Mouse (Mus musculus) inflammation-experienced regulatory T-cells, adult 6 months (primary cell): ENCODE results near the gene Eml2. TPM values are rescaled to one million over a fixed set of nuclear protein-coding genes. Genes with fewer than 3 reads are reported as not detected.

Source experiments
- ATAC-seq: one replicate; pipeline ENCODE4 v1.8.0; 2017
- polyA plus RNA-seq, 3 experiments: library from polyadenylated mRNA; unstranded; fragments of 100-300 nt; shearing (Covaris generic); gene quantifications; one replicate each; pipeline ENCODE4 v1.2.1; 2017

The Eml2 gene
- polyA plus RNA-seq, 3 experiments from 2014 or later, result 10.2 to 16.5 (median 16.5) TPM

DNA sequence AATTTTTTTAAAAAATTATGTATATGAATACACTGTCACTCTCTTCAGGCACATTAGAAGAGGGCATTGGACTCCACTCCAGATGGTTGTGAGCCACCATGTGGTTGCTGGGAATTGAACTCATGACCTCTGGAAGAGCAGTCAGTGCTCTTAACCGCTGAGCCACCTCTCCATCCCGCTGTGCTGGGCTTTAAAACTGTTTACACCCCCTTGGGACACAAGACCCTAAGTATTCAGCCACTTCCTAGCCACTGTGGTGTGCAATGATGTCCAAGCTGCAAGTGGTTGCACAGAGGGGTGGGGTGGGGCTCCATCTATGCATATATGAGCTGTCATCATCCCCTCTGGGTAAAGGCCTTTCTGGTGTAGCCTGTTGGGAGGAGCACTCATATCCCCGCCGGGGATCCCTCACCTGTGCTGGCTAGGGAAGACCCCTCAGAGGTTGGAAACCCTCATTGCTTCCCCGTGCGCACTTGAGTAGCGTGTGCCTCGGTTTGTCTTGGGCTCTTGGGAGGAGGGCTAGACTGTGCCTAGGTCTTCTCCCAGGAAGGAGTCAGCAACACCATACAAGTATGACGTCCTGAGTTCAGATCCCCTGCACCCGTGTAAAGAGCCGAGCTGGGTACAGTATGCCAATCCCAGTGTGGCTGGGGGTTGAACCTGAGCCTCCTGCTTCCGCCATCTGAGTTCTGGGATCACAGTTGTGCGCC lies 32.1 kb downstream of the Eml2 start:
- no peak for ATAC-seq

- no peak for ATAC-seq
These were observed 32.8 kb downstream of the Eml2 start for GRCm38 (mm10) chr7:19208944-19209472.

DNA sequence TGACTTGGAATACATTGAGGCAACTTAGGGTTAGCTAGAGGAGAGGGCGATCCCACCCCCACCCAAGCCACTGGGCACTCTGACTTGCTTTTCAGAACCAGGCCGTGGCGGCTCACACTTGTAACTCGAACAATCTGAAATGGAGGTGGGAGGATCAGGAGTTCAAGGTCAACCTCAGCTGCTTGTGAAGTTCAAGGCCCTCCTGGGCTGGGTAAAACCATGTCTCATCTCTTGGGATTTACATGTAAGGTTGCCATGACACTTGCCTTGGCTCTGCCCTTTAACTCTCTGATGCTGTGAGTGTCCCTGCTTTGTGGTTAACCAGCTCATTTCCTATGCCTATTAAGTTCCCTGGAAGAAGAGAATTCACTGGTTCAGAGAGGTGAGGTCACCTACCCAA lies 33.3 kb downstream of the Eml2 start:
- no peak for ATAC-seq

DNA sequence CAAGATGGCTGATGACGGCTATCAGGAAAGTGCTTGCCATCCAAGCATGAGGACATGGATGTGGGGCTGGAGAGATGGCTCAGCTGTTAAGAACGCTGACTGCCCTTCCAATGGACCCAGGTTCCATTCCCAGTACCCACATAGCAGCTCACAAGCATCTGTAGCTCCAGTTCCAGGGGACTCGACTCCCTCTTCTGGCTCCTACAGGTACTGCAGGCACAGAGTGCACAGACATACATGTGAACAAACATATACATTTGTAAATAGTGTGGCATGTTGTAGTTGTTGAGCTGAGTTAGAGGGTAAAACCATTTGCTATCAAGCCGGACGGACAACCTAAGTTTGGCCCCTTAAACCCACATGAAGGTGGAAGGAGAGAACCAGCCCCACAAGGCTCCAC lies 33.8 kb downstream of the Eml2 start:
- ATAC-seq, result no peak

DNA sequence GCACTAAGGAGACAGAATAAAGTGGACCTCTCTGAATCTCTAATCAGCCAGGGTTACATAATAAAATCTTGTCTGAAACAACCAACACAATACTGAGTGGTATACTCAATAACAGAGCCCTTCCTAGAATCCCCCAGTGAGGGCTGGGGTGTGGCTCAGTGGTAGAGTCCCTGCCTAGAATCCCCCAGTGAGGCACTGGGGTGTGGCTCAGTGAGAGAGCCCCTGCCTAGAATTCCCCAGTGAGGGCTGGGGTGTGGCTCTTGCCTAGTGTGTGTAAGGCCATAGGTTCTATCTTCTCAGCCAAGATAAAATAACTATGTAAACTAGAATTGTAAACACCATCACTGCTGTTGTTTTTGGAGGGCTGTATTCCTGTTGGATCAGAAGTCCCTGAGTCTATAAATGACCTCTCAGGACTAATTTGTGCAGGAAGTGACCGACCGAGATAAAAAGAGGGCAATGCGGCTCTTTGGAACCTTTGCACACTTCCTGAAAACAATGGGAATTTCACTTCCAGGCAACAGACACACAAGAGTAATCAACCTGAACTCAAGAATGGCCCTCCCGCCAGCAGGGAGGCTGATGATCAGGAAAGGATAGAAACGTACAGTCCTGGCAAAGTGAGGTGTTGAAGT lies 34.9 kb downstream of the Eml2 start:
- no peak for ATAC-seq

DNA sequence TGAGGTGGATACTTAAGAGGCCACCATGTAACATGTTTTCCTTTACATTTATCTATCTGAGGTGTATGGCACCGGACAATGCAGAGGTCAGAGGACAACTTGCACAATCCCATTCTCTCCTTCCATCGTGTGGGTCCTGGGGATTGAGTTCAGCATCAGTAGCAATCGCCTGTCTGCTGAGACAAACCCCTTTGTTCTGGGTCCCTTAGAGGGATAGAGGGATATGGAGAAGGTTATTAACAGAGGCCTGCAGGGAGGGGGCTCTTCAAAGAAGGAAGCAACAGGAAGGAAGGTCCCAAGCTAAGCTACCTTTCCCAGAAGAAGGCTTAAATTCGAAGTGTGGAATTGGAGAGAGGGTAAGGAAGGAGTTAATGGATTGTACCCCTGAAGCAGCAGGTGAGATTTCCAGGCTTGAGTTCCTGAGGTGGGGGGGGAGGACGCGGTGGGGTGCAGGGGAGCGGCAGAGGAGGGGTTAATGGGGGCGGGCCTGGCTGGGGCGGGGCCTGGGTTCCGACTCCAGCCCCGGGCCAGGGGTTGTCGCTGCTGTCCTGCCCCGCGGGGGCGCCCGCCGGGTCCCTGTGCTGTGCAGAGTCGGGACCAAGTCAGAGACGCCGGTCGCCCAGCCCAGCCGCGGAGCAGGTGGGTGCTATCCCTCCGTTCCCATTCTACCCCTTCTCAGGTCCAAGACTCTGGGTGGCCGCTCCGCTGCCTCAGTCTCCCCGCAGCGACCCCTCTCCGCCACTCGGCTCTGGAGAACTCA lies 36.0 kb downstream of the Eml2 start, which contains the start of gene Gpr4:
Gene Gpr4 (plus strand): TSS at position 543 of the 760 bp plus-strand sequence.
- ATAC-seq, result no peak

DNA sequence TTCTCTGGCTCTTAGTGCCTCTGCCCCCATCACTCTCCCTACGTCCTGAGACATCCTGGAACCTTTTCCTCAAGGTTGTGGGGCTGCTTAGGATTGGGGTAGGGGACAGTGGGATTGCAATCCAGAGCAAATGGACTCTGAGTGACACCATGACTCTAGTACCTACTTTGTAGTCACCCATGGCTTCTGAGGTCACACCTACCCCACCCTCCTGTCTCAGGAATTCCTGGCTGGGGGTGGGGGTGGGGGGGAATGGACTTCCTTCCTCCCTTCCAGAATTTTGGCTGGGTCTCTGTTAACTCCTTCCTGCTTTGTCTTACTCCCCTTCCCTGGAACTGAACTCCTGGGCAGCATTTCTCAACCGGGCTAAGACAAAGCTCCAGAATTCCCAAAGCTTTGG lies 37.2 kb downstream of the Eml2 start:
- no peak for ATAC-seq

- no peak for ATAC-seq
These were observed 38.1 kb downstream of the Eml2 start for GRCm38 (mm10) chr7:19214369-19214768.

DNA sequence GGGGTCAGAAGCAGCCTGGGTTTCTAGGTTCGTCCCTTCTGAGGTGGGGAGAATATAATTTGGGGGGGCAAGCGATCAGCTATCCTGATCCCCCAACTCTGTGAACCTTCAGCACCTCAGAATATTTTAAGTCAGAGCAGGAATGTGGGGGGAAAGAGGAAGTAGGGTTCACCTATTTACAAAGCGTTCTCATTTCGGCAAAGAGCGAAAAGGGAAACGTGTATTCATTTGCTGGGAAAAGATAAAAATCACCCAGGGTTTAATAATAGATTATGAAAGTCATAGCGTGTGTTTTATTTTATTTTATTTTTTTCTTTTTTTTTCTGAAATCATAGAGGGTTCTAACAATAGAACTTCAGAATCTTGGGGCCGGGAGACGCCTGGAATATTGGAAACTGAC lies 38.7 kb downstream of the Eml2 start:
- no peak for ATAC-seq

GRCm38 (mm10) chr7:19217492-19217891 lies 41.3 kb downstream of the Eml2 start:
- ATAC-seq, result no peak

DNA sequence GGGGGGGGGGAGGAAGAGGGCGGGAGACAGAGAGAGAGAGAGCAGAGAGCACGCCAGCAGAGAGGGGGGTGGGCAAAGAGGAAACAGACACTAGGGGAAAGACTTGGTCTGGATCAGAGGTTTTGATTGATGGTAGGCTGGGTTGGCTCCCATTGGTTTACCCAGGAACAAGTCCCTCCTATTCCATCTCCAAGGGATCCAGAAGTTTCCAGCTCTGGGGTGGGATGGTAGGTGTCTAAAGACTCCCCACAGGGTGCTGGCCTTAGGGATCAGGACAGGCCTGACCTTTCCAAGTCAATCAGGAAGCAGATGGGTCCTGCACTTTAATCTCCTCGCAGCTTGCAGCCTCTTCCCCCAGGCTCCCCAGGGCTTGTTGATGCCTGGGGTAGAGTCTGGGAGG lies 41.7 kb downstream of the Eml2 start:
- no peak for ATAC-seq

GRCm38 (mm10) chr7:19220061-19220460 lies 43.8 kb downstream of the Eml2 start:
- ATAC-seq, result no peak

DNA sequence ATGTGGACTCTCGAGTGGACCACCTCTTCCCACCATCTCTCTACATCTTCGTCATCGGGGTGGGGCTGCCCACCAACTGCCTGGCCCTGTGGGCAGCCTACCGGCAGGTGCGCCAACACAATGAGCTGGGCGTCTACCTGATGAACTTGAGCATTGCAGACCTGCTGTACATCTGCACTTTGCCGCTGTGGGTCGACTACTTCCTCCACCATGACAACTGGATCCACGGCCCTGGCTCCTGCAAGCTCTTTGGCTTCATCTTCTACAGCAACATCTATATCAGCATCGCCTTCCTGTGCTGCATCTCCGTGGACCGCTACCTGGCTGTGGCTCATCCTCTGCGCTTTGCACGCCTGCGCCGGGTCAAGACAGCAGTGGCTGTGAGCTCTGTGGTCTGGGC lies 46.0 kb downstream of the Eml2 start:
- no peak for ATAC-seq

GRCm38 (mm10) chr7:19222875-19223274 lies 46.7 kb downstream of the Eml2 start:
- ATAC-seq, result no peak

GRCm38 (mm10) chr7:19224933-19225332 lies 48.7 kb downstream of the Eml2 start:
- no peak for ATAC-seq

DNA sequence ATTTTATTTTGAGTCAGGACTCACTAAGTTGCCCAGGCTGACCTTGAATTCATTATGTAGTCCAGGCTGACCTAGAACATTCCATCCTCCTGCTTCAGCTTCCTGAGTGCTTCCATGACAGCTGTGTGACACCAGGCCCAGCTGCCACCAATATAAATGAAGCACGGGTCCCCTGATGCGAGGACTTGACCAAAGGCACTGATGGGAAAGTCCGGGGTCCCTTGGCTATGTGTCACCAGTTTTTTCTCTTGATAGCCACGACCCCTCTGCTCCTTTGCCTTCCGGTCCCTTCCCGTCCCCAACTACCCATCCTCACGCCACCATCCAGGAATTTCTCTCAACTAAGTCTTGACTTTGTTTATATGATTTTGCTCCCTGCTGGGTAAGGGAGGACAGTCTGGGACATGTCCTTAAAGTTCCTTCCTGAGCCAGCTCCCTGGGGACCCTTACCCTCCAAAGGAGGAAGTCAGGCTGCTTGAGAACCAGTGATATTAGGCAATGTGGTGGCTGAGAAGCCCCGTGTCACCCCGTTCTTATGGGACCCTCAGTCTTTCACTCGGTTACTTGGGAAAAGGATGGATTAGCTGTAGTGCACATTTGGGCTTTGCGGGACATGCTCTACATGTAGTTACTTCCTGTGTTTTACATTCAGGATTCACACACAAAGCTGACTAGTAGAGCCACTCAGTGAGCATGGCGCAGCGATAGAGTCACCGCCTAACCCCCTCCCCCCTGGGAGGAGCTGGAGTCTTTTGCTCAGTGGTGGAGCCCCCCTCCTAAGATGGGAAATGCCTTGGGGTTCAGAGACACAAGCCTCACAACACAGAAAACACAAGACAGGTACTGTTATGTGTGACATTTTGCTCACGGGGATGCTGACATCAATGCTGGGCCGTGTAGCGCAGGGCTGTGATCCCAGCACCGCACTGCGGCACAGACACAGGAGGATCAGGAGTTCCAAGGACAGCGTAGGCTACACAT lies 50.9 kb downstream of the Eml2 start:
- peak; percentile 3 for ATAC-seq

GRCm38 (mm10) chr7:19227883-19228792 lies 51.9 kb downstream of the Eml2 start, which contains the start of gene Opa3:
TSS of gene Opa3 (plus strand) at chr7:19228334.
- peak; percentile 85 for ATAC-seq

DNA sequence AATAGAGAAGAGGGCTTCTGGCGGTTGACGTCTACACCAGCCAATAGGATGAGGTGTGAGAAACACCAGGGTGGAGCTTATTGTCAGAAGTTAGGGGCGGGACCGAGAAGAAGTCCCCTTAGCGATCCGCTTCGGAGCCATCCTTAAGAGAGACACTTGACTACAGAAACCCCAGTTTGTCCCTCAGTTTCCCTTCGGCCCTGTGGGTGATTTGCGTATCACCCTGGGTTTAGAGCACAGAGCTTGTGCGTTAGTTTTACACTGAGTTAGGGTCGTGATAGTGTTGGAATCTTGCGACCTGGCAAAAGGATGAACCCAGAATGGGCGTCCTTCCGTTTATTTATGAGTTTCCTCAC lies 52.5 kb downstream of the Eml2 start:
- ATAC-seq, result no peak

DNA sequence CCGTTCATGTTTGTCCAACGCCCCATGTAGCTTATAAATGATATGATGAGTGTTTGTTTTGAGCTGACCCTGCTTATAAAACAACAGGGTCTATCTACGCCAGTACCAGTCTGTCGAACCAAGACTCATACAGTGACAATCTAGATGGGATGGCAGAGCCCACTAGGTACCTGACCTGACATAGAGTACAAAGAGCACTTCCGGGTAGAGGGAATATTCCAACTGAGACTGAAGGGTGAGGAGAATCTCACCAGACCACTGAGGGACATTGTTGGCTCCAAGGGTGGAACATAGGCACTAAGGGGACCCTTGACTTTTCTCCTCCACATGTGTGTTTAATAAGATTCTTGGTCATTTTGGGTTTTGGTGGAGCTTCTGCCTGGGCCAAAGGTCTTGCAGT lies 53.2 kb downstream of the Eml2 start:
- ATAC-seq, result no peak

DNA sequence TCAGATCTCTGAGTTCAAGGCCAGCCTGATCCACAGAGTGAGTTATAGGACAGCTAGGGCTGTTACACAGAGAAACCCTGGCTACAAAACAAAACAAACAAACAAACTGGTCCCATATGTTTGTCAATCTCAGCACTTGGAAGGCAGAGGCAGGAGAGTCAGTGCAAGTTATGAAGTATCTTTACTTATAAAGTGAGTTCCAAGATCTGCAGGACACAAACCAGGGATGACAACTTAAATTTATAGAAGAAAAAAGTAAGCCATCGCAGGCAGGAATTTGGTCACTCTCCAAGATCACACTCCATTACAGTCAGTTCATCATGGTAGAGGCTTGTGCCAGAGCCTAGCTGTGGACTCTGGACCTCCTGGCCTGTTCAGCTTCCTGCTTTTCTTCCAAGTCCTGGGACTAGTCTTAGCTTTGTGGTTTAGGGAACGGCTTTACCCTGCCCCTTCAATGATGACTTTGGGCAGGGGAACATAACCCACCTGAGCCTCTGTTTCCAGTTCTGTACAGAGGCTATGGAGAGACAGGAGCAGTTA lies 53.9 kb downstream of the Eml2 start:
- ATAC-seq, result no peak

DNA sequence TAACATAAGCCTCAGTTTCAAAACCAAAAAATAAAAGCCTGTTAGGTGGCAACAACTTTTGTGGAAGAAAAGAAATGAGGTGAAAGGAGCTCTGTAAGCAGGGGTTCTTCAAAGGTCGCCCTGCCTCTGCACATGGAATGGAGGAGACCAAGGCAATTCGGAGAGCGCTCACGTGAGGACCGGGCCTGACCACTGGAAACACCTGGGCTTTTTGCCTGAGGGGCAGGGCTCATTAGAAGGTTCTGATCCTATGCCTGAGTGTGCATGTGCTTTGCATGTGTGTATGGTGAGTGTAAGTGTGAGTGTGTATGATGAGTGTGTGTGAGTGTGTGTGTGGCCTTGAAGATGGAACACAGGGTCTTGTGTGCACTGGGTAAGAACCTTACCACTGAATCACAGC lies 54.7 kb downstream of the Eml2 start:
- no peak for ATAC-seq
